Mouse (Mus musculus) midbrain, embryonic 10.5 days (tissue): ENCODE measurements around the gene Cfap73. TPM values are rescaled to one million over a fixed set of nuclear protein-coding genes. Genes with fewer than 3 reads are reported as not detected.

Experiments used
- DNase-seq: peaks from one replicate; pipeline ENCODE4 v3.0.0-alpha.2; 2017; ENCODE audit warnings: low spot score
- H3K27ac ChIP-seq: fragments of 300-500 bp; sonication (generic); replicated peaks from 2 replicates; pipeline ENCODE4 v1.5.1; 2016; ENCODE audit warnings: mild to moderate bottlenecking
- H3K27me3 ChIP-seq: fragments of 300-500 bp; sonication (generic); 2 replicates; pipeline ENCODE4 v1.6.1; 2016; ENCODE audit warnings: low read depth, mild to moderate bottlenecking; ENCODE audit not compliant: poor library complexity, severe bottlenecking
- H3K36me3 ChIP-seq: fragments of 300-500 bp; sonication (generic); 2 replicates; pipeline ENCODE4 v1.6.1; 2016; ENCODE audit warnings: mild to moderate bottlenecking, moderate library complexity
- H3K4me1 ChIP-seq: fragments of 300-500 bp; sonication (generic); 2 replicates; pipeline ENCODE4 v1.6.1; 2016
- H3K4me3 ChIP-seq: fragments of 300-500 bp; sonication (generic); 2 replicates; pipeline ENCODE4 v1.5.1; 2016; ENCODE audit warnings: mild to moderate bottlenecking, moderate library complexity
- H3K9me3 ChIP-seq: fragments of 300-500 bp; sonication (generic); replicated peaks from 2 replicates; pipeline ENCODE4 v1.6.1; 2016; ENCODE audit warnings: mild to moderate bottlenecking
- WGBS: fragments of 180-500 bp; shearing (Covaris S2); methylation state at CpG from one replicate; pipeline ENCODE4 v1.1.7; 2016; 5-methylcytosine and 5-hydroxymethylcytosine counted together
- polyA plus RNA-seq: library from polyadenylated mRNA; unstranded; fragments of >200 nt; fragmentation: Nextera tagmentation; extraction: Ambion mirVana; gene quantifications from 2 replicates; pipeline ENCODE4 v1.2.1, GENCODE M21; 2016

The Cfap73 gene
- polyA plus RNA-seq, 1 experiment from 2014 or later, result not detected

DNA sequence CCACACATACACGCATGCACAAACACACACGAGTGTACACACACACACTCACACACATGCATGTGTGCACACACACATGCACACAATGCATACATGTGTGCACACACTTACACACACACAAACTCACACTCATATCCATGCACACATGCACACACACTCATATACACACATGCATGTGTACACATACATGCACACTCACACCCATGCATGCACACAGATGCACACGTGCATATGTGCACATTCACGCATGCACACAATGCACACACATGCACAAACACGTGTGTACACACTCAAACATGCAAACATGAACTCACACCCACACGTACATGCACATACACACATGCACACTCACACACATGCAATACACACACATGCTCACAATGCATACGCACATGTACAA lies 6.1 kb upstream of the Cfap73 start:
- H3K27ac ChIP-seq, result no peak overlapping the region
- WGBS, result 92% methylated on average over 7 of the region's 7 CpGs
- no peaks in the 10 kb centered on the region for H3K9me3 ChIP-seq

DNA sequence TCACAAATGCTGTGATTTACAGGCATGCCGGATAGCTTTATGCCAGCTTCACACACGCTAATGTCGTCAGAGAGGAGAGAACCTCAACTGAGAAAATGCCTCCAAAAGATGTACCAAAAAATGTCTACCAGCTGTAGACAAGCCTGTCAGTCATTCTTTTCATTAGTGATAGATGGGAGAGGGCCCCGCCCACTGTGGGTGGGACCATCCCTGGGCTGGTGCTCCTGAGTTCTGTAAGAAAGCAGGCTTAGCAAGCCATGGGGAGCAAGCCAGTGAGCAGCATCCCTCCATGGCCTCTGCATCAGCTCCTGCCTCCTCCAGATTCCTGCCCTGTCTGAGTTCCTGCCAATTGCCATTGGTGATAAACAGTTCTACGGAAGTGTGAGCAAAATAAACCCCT lies 1.6 kb upstream of the Cfap73 start:
- Histone ChIP-seq H3K4me3 (no peak overlapping the region), H3K27me3 (peaks cover 21% of the 10 kb centered on the region), H3K36me3 (no peaks in the 10 kb centered on the region), H3K9me3 (no peaks in the 10 kb centered on the region; the same call in 1 of the 2 replicates), H3K27ac (no peak overlapping the region), H3K4me1 (peaks cover 14% of the 10 kb centered on the region)
- DNase-seq, result no peak
- 91% methylated on average over 5 of the region's 5 CpGs for WGBS

More for the DNA sequence above, 6.1 kb upstream of the Cfap73 start:
- H3K4me3 ChIP-seq, result no peak overlapping the region
- no peak for DNase-seq
- H3K27me3 ChIP-seq, result no peaks in the 10 kb centered on the region
- H3K36me3 ChIP-seq, result no peaks in the 10 kb centered on the region
- 0 out of 2 replicates have a peak, but pooled peaks cover 3% of the 10 kb centered on the region for H3K4me1 ChIP-seq

GRCm38 (mm10) chr5:120634860-120635259 lies 825 bp upstream of the Cfap73 start:
- Histone ChIP-seq H3K9me3 (no peaks in the 10 kb centered on the region; the same call in 1 of the 2 replicates), H3K4me1 (peaks cover 12% of the 10 kb centered on the region), H3K27ac (no peak overlapping the region), H3K27me3 (peaks cover 28% of the 10 kb centered on the region), H3K4me3 (no peak overlapping the region), H3K36me3 (no peaks in the 10 kb centered on the region)
- no peak for DNase-seq
- 59% methylated on average over 5 of the region's 5 CpGs for WGBS

DNA sequence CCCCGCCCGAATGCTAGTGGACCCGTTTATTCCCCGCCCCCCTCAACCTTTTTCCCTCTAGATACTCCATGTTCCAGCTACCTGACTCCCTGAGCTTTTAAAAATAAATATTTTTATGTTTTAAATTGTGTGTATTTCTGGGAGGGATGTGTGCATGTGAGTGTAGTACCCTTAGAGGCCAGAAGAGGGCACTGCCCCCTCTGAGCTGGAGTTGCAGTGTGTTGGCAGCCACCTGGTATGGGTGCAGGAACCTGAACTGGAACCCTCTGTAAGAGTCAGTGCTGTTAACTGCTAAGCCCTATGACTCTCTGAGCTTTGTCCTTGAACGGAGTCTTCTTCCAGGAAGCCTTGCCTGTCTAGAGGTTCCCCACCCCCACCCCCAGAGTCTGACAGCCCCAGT lies 2.1 kb downstream of the Cfap73 start:
- Histone ChIP-seq H3K27ac (no peak overlapping the region), H3K9me3 (no peaks in the 10 kb centered on the region; the same call in 1 of the 2 replicates), H3K4me3 (no peak overlapping the region), H3K36me3 (peaks cover 23% of the 10 kb centered on the region), H3K4me1 (peaks cover 20% of the 10 kb centered on the region), H3K27me3 (peaks cover 34% of the 10 kb centered on the region)
- WGBS, result 89% methylated on average over 5 of the region's 5 CpGs
- DNase-seq, result no peak

- H3K27me3 ChIP-seq, result peaks cover 34% of the 10 kb centered on the region
- no peak for DNase-seq
- 15% methylated on average over 29 of the region's 29 CpGs for WGBS
- H3K4me3 ChIP-seq, result peak overlapping the region; percentile 39
- peaks cover 31% of the 10 kb centered on the region for H3K36me3 ChIP-seq
- H3K9me3 ChIP-seq, result no peaks in the 10 kb centered on the region; the same call in 1 of the 2 replicates
- peaks cover 27% of the 10 kb centered on the region for H3K4me1 ChIP-seq
- H3K27ac ChIP-seq, result no peak overlapping the region
These were observed 2.9 kb downstream of the Cfap73 start for GRCm38 (mm10) chr5:120631128-120631527.

- WGBS, result 87% methylated on average over 7 of the region's 7 CpGs
- peaks cover 28% of the 10 kb centered on the region for H3K4me1 ChIP-seq
- DNase-seq, result no peak
- H3K27me3 ChIP-seq, result peaks cover 31% of the 10 kb centered on the region
- no peak overlapping the region for H3K4me3 ChIP-seq
- H3K36me3 ChIP-seq, result peaks cover 56% of the 10 kb centered on the region
- H3K27ac ChIP-seq, result no peak overlapping the region
- H3K9me3 ChIP-seq, result no peaks in the 10 kb centered on the region; the same call in 1 of the 2 replicates
These were observed 5.4 kb downstream of the Cfap73 start for GRCm38 (mm10) chr5:120628624-120629023.

DNA sequence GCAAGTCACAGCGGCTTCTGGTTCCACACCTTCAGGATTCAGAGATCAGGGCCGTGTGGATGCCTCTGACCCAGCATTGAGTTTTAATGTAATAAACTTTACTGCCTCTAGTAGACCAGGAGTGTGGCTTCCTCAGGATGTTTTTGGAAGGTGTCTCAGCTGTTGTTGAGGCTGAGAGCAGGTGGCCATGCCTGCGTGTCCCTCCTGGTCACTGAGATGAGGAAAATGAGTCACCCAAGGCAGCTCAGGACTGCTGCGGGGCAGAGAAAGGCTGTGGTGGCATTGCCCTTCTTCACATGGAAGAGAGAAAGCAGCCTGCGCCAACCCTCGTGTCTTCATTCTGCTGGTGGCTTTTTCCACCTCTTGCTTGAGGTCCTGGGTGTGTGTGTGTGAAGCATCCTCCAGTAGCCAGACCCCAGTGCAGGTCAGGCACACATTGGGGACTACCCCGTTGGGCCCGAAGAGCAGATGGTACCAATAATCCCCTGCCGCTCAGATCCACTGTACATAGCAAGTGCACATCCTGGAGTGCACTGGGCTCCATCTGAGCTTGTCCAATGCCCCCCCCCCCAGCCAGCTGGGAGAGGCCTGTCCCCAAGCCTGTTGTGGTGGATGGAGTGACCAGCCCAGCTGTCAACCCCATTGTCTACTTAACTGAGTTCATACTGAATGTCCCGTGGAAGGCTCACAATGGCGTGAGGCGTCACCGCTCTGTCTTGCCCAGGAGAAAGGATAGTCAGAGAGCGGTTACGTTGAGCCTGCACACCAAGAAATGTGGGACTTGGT lies 6.3 kb downstream of the Cfap73 start:
- Histone ChIP-seq H3K27ac (no peak overlapping the region; the same call in 1 of the 2 replicates), H3K36me3 (peaks cover 65% of the 10 kb centered on the region), H3K4me1 (peaks cover 28% of the 10 kb centered on the region), H3K9me3 (no peaks in the 10 kb centered on the region; the same call in 1 of the 2 replicates), H3K27me3 (peaks cover 29% of the 10 kb centered on the region), H3K4me3 (no peak overlapping the region)
- DNase-seq, result no peak
- 91% methylated on average over 15 of the region's 15 CpGs for WGBS

GRCm38 (mm10) chr5:120626399-120626798 lies 7.6 kb downstream of the Cfap73 start:
- H3K36me3 ChIP-seq, result peaks cover 78% of the 10 kb centered on the region
- no peak overlapping the region for H3K4me3 ChIP-seq
- peaks cover 21% of the 10 kb centered on the region for H3K27me3 ChIP-seq
- peak; percentile 69 for DNase-seq
- peaks cover 27% of the 10 kb centered on the region for H3K4me1 ChIP-seq
- WGBS, result 23% methylated on average over 18 of the region's 19 CpGs
- H3K27ac ChIP-seq, result no peak overlapping the region
- H3K9me3 ChIP-seq, result no peaks in the 10 kb centered on the region

GRCm38 (mm10) chr5:120624427-120624826 lies 9.6 kb downstream of the Cfap73 start:
- no peak for DNase-seq
- Histone ChIP-seq H3K27me3 (peaks cover under 1% of the 10 kb centered on the region), H3K36me3 (peaks cover 98% of the 10 kb centered on the region), H3K4me3 (no peak overlapping the region), H3K27ac (no peak overlapping the region), H3K4me1 (peaks cover 21% of the 10 kb centered on the region), H3K9me3 (no peaks in the 10 kb centered on the region)
- 95% methylated on average over 10 of the region's 10 CpGs for WGBS

- no peak overlapping the region for H3K27ac ChIP-seq
- H3K27me3 ChIP-seq, result no peaks in the 10 kb centered on the region
- H3K36me3 ChIP-seq, result peaks cover 100% of the 10 kb centered on the region
- 83% methylated on average over 5 of the region's 5 CpGs for WGBS
- H3K9me3 ChIP-seq, result no peaks in the 10 kb centered on the region
- no peak overlapping the region for H3K4me3 ChIP-seq
- H3K4me1 ChIP-seq, result peaks cover 12% of the 10 kb centered on the region
- DNase-seq, result no peak
These were observed 11.7 kb downstream of the Cfap73 start for GRCm38 (mm10) chr5:120622198-120622851.

- Histone ChIP-seq H3K4me1 (peaks cover 12% of the 10 kb centered on the region), H3K27ac (no peak overlapping the region), H3K4me3 (no peak overlapping the region), H3K36me3 (peaks cover 100% of the 10 kb centered on the region), H3K27me3 (no peaks in the 10 kb centered on the region), H3K9me3 (no peaks in the 10 kb centered on the region)
- no peak for DNase-seq
- 92% methylated on average over 10 of the region's 10 CpGs for WGBS
These were observed 12.2 kb downstream of the Cfap73 start for GRCm38 (mm10) chr5:120621846-120622197.

- DNase-seq, result no peak
- H3K27ac ChIP-seq, result no peak overlapping the region
- no peak overlapping the region for H3K4me3 ChIP-seq
- H3K36me3 ChIP-seq, result peaks cover 100% of the 10 kb centered on the region
- no peaks in the 10 kb centered on the region for H3K27me3 ChIP-seq
- WGBS, result 96% methylated on average over 23 of the region's 23 CpGs
- H3K4me1 ChIP-seq, result peaks cover 6% of the 10 kb centered on the region
- peaks cover 1% of the 10 kb centered on the region; the same call in 1 of the 2 replicates for H3K9me3 ChIP-seq
These were observed 12.8 kb downstream of the Cfap73 start for GRCm38 (mm10) chr5:120621078-120621765.
